Mouse (Mus musculus): ENCODE data around the gene Rbfox1.

The Rbfox1 gene

DNA sequence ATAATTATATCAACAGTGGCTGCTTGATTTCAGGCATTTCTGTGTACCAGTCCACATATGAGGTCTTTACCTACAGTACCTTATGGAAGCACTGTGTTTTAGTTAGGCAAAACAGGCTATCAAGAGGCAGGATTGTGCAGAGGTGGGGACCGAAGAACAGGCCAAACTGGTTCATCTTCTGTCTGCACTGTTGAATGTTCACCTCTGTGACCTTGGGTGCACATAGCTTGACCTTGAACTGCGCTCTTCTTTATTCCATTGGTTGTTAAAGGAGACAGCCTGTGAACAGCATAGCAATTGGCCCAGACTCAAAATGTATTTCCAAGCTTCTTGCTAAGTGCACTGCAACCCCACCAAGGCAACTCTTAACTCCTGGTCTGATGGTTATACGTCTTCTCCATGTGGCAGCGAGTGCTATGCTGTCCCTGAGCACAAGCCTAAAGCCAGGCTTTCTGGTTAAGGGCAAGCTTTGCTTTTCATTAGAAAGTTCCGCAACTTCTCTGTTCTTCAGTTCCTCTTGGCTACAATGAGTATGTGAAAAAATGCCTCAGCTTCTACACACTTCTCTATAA is 1196.6 kb downstream of the Rbfox1 start:
- DNase-seq (ENCODE audit: low spot score in 2 of 2): no peak

- DNase-seq (ENCODE audit: low spot score in 2 of 2): no peak
Observed at GRCm38 (mm10) chr16:7083937-7084336, 1198.8 kb downstream of the Rbfox1 start.

- DNase-seq (ENCODE audit: low spot score in 2 of 2): no peak
Observed at GRCm38 (mm10) chr16:7088601-7089430, 1203.7 kb downstream of the Rbfox1 start.

- no peak for DNase-seq (ENCODE audit: low spot score in 2 of 2)
Observed at GRCm38 (mm10) chr16:7089475-7089874, 1204.3 kb downstream of the Rbfox1 start.

DNA sequence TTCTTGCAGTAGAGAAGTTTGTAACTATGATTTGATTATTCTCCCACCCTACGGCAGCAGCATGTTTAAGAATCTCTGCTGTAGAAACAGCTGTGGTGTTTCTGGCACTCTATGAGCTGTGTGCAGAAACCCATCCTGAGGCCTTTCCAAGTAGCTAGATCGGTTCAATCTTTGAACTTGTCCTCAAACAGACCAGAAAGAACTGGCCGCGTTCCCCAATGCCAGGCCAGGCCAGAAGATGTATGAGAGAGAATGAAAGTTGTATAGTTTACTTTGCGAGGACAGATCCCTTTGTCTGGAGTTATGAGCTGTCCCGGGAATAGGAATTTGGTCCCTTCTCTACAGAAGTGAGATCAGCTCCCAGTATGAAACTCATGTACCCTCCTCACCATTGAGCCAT is 1205.0 kb downstream of the Rbfox1 start:
- DNase-seq (ENCODE audit: low spot score in 2 of 2): no peak

GRCm38 (mm10) chr16:7092811-7093210 is 1207.7 kb downstream of the Rbfox1 start:
- DNase-seq (ENCODE audit: low spot score in 2 of 2): no peak

DNA sequence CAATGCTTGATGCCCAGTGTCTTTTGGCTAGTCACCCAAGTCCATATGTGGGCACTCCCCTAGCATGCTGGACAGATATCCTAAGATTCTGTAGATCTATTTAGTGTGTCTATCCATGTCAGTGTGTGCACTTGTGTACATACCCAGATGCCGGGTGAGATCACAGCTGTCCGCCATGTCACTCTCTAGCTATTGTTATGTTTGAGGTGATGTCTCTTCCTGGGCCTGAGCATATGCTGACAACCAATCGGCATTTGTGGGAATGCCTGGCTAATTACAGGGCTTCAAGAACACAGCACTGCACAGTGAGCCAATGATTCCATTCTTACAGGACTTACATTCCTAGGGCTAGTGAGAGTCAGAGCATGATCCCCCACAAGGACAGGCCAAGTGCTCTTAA is 1208.5 kb downstream of the Rbfox1 start:
- no peak for DNase-seq (ENCODE audit: low spot score in 2 of 2)

DNA sequence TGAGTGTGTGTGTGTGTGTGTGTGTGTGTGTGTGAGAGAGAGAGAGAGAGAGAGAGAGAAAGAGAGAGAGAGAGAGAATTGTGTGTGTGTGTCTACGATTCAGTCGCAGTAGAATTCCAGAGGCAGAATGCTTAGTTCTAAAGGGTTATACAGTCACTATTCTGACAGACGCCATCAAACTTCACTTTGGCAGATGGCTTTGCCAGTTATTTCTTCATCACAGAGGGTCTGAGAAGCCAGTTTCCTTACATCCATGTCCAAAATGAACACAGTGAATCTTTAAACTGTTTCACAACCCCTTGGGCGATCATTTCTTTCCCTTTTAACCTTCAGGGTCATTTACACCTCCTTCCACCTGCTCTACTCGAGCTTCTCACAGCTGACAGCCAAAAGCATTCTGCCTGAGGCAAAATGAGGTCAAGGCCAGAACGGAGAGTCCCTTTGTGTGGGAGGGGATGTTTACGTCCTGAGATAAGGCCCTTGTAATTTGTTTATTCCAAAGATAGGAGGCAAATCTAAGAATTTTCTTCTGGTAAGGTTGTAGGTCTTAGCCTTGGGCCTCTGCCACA is 1209.1 kb downstream of the Rbfox1 start:
- no peak for DNase-seq (ENCODE audit: low spot score in 2 of 2)

- no peak for DNase-seq (ENCODE audit: low spot score in 2 of 2)
Observed at GRCm38 (mm10) chr16:7097071-7097470, 1211.9 kb downstream of the Rbfox1 start.

- DNase-seq (ENCODE audit: low spot score in 2 of 2): no peak
Observed at GRCm38 (mm10) chr16:7097951-7098710, 1213.0 kb downstream of the Rbfox1 start.

- no peak for DNase-seq (ENCODE audit: low spot score in 2 of 2)
Observed at GRCm38 (mm10) chr16:7099506-7100300, 1214.5 kb downstream of the Rbfox1 start.

DNA sequence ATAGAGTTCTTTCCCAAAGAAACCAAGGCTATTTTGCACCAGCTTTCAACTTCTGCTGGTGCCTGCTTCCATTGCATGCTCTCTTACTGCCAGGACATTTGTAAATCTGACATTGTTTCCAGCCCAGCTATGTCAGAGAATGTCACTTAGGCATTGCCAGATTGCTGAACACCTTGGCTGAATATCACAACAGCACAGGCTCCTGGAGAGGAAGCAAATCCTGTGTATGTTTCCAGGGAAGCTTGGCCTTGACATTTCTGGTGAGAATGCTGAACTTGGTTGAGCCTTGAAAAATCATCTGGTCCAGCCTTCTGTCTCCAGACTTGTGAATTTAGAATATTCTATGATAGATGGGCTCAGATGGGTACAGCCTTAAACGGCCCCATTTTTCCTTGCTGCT is 1217.3 kb downstream of the Rbfox1 start:
- no peak for DNase-seq (ENCODE audit: low spot score in 2 of 2)

- no peak for DNase-seq (ENCODE audit: low spot score in 2 of 2)
Observed at GRCm38 (mm10) chr16:7103301-7103700, 1218.1 kb downstream of the Rbfox1 start.

DNA sequence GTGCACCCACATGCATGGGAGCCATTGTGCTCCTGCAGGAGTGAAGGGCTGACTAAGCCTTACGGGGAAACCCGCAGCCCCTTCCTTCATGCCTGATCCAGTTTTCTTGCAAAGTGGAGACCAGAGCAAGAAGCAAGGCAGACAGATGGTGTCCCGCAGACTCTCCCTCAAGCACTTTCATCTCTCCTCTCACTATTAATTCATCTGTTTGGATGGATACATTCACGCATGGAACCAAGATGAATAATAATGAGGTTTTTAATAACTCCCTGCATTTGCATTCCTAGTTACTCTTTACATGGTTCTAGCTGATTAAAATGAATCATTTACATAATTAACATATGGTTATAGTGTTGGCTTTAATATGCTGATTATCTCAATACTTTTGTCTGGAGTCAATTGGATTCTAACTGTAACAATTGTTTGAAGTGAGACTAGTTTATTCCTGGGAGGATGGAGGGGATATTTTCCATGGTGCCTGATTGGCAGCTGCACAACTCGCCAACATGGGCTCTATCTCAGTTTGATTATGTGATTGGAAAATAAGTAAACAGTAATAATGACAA is 1221.4 kb downstream of the Rbfox1 start:
- no peak for DNase-seq (ENCODE audit: low spot score in 2 of 2)

- DNase-seq (ENCODE audit: low spot score in 2 of 2): no peak
Observed at GRCm38 (mm10) chr16:7115945-7116344, 1230.8 kb downstream of the Rbfox1 start.

DNA sequence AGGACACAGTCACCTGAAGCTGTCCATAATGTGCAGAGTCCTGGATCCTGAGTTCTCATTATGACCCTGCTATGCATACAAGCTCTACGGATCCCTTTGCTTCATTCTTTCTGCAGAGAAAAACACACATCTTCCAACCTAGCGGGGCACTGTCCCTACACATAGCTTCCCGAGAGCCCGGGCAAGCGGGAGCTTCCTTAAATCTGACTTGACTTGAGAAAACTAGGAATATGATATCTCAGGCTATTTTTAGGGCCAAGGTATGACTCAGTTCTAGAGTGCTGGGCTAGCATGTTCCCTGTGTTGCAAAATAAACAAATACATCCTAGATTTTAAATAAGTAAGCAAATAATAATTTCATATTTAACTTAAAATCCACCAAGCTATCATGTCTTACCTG is 1244.4 kb downstream of the Rbfox1 start:
- DNase-seq (ENCODE audit: low spot score in 2 of 2): no peak

DNA sequence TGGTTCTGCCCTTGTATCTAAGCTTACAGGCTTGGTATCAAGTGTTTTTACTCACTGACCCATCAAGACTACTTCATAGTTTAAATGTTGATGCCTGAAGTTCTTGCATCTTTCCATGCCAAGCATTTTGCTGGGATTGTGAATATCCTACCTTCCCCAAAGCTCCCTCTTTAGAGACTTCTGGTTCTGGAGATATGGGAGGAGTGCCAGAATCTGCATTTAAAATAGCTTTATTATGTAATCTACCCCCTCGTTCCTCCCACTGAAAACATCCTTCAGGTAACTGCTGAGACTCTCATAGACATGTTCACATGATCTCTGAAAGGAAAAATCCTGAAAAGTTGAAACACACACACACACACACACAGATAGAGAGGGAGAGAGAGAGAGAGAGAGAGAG is 1247.3 kb downstream of the Rbfox1 start:
- no peak for DNase-seq (ENCODE audit: low spot score in 2 of 2)

GRCm38 (mm10) chr16:7136971-7137370 is 1251.8 kb downstream of the Rbfox1 start:
- no peak for DNase-seq (ENCODE audit: low spot score in 2 of 2)

DNA sequence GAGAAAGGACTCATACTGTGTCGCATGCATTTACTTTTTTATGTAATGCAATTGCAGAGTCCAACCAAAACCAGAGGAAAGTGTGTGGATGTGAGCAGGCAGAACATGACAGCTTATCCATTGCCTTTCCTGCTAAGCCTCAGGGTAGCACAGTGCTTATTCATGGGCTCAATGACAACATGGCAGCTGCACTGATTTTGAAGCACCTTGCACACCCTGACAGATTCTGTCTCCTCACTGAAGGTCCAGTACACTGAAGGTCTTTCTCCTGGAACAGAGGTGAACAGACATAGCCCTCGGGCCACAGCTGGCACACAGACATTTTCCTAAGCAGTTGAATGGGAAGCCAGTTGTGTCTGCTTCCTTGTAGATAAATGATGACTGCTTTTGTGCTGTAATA is 1254.3 kb downstream of the Rbfox1 start:
- no peak for DNase-seq (ENCODE audit: low spot score in 2 of 2)

DNA sequence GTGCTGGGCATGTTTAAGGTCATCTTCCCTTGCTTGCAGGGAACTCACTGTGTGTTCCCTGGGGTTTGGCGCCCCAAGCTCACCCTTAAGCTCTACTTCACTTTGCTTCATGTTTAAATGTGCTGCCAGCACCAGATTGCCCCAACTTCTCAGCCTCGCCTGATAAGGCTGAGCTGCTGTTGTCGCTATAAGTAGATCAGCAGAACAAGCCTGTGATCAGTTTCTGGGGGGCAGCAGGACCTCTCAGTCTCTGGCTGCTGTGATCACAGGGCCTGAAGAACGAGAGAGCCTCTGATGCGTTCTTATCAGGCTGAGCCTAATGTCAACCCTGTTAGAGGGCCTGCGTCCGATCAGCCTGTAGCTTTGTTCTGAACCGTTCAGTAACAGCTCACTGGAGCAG is 1255.8 kb downstream of the Rbfox1 start:
- no peak for DNase-seq (ENCODE audit: low spot score in 2 of 2)

DNA sequence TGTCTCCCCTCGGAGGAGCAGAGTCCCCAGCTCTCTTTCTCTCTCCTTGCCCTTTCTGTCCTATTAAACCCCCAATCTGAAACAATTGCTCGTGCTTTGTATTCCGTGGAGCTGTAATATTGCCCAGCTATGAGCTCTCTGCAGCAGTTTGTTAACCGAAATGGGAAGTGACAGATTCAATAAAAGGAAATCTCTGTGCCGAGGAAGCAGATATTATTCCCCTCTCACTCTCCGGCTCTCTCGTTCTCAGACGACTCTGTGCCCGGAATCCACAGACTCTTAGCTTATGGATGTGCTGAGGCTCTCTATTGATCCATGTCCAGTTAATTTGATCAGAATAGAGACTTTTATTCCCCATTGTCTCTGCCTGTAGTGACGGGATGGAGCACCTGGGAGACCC is 1260.3 kb downstream of the Rbfox1 start:
- no peak for DNase-seq (ENCODE audit: low spot score in 2 of 2)
